Mouse (Mus musculus) heart, embryonic 10.5 days (tissue): Measurements from ENCODE around the gene Hmgb1. TPM values are rescaled to one million over a fixed set of nuclear protein-coding genes. Genes with fewer than 3 reads are reported as not detected.
A peak's percentile ranks its signal among the peaks of the same experiment; 100 is the strongest.

Source experiments
- DNase-seq: peaks from one replicate; pipeline ENCODE4 v3.0.0-alpha.2; 2017; ENCODE audit warnings: low spot score
- H3K27ac ChIP-seq: fragments of 300-500 bp; sonication (generic); 2 replicates; pipeline ENCODE4 v1.5.1; 2016; ENCODE audit warnings: mild to moderate bottlenecking
- H3K27me3 ChIP-seq: fragments of 300-500 bp; sonication (generic); 2 replicates; pipeline ENCODE4 v1.6.1; 2016; ENCODE audit warnings: mild to moderate bottlenecking; ENCODE audit not compliant: poor library complexity, insufficient read depth, severe bottlenecking
- H3K36me3 ChIP-seq: fragments of 300-500 bp; sonication (generic); 2 replicates; pipeline ENCODE4 v1.6.1; 2016; ENCODE audit warnings: mild to moderate bottlenecking, moderate library complexity
- H3K4me1 ChIP-seq: fragments of 300-500 bp; sonication (generic); 2 replicates; pipeline ENCODE4 v1.6.1; 2016; ENCODE audit warnings: mild to moderate bottlenecking
- H3K4me3 ChIP-seq: fragments of 300-500 bp; sonication (generic); 2 replicates; pipeline ENCODE4 v1.5.1; 2016; ENCODE audit warnings: mild to moderate bottlenecking, moderate library complexity
- H3K9me3 ChIP-seq: fragments of 300-500 bp; sonication (generic); 2 replicates; pipeline ENCODE4 v1.6.1; 2016; ENCODE audit warnings: mild to moderate bottlenecking, moderate library complexity
- WGBS: fragments of 180-500 bp; shearing (Covaris S2); methylation state at CpG from one replicate; pipeline ENCODE4 v1.1.7; 2016; 5-methylcytosine and 5-hydroxymethylcytosine counted together
- polyA plus RNA-seq: library from polyadenylated mRNA; unstranded; fragments of >200 nt; fragmentation: Nextera tagmentation; extraction: Ambion mirVana; gene quantifications from 2 replicates; pipeline ENCODE4 v1.2.1, GENCODE M21; 2016

The Hmgb1 gene
- polyA plus RNA-seq, 1 experiment from 2014 or later = 1,068 TPM

DNA sequence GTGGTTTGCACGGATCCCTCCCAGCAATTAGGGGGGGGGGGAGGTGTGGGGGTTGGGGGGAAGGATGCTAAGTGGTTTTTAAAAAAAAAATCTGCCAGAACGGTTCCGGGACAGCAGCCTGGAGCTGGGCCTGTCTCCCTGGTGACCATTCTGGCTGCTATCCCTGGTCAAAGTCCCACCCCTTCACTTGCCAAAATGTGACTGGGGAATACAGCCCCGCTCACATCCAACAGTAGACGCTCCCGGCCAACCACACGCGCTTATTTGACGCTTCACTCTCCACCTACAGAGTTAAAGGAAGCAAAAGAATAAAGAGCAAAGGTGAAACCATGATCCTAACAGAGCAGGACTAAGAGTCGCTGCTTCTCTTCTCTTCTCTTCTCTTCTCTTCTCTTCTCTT, 146.6 kb downstream of the Hmgb1 start:
- no peak for DNase-seq
- WGBS = 29% methylated on average over 10 of the region's 10 CpGs
- no peaks in the 10 kb centered on the region for H3K36me3 ChIP-seq
- no peak overlapping the region for H3K4me3 ChIP-seq
- 0 out of 2 replicates have a peak, but pooled peaks cover 3% of the 10 kb centered on the region for H3K27me3 ChIP-seq
- H3K9me3 ChIP-seq = 0 out of 2 replicates have a peak, but pooled peaks cover 4% of the 10 kb centered on the region
- no peaks in the 10 kb centered on the region for H3K4me1 ChIP-seq
- no peak overlapping the region for H3K27ac ChIP-seq

DNA sequence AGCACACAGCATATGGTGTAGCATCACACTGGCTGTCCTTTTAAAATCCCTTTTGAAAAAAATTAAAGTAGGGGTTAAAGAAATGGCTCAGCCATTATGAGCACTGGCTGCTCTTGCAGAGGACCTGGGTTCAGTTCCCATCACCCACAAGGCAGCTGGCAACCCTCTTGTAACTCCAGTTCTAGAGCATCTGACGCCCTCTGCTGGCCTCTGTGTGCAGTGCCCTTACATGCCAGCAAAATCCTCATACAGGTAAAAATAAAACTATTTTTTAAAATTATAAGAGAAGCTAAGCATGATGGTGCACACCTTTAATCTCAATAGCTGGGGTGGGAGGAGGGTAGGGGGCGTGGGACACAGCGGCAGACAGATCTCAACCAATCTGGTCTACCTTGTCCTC, 147.4 kb downstream of the Hmgb1 start:
- no peak overlapping the region for H3K27ac ChIP-seq
- WGBS = 90% methylated on average over 3 of the region's 3 CpGs

DNA sequence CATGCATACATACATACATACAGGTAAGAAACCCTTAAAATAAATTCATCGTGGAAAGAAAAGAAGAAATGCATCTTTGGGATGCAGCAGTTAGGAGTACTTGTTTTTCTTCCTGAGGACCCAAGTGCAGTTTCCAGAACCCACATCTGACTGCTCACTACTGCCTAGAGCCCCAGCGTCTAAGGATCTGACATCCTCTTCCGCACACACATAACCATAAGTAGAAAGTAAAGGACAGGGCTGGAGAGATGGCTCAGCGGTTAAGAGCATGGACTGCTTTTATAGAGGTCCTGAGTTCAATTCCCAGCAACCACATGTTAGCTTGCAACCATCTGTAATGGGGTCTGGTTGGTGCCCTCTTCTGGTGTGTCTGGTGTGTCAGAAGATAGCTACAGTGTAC, 151.9 kb downstream of the Hmgb1 start:
- H3K36me3 ChIP-seq = no peaks in the 10 kb centered on the region
- no peak overlapping the region for H3K4me3 ChIP-seq
- H3K27ac ChIP-seq = no peak overlapping the region
- H3K9me3 ChIP-seq = no peaks in the 10 kb centered on the region
- 0 out of 2 replicates have a peak, but pooled peaks cover 3% of the 10 kb centered on the region for H3K27me3 ChIP-seq
- 91% methylated on average over 4 of the region's 4 CpGs for WGBS
- DNase-seq = no peak
- H3K4me1 ChIP-seq = peaks cover 27% of the 10 kb centered on the region

More for the DNA sequence above, 147.4 kb downstream of the Hmgb1 start:
- no peaks in the 10 kb centered on the region for H3K36me3 ChIP-seq
- no peak overlapping the region for H3K4me3 ChIP-seq
- DNase-seq = no peak
- H3K9me3 ChIP-seq = 0 out of 2 replicates have a peak, but pooled peaks cover 4% of the 10 kb centered on the region
- H3K4me1 ChIP-seq = peaks cover 2% of the 10 kb centered on the region
- 0 out of 2 replicates have a peak, but pooled peaks cover 3% of the 10 kb centered on the region for H3K27me3 ChIP-seq

DNA sequence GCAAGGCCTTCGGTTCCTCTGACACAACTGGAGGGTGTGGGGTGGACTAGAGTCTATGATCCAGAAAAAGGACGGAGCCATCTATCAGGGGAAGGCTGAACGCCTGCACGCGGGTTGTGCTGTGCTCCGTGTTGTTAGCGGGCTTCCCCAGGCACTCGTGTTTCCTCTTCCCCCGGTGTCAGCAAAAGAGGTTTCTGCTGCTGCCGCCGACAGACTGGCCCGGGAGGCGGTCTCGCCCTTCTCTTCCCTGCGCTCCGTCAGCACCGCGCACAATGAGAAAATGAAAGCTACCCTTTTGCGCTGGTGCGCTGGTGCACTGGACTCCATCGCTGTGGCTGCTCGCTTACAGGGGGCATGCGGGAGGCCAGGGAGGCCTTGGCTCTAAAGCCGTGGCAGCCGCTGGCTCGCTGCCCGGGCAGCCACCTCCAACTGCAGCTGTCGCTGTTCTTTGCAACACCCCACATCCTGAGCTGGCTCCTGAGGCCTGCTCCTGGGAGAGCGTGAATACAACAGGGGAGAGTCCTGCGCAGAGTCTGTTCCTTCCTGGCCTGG, 153.0 kb downstream of the Hmgb1 start:
- peak; percentile 85 for DNase-seq
- Histone ChIP-seq H3K27ac (peak overlapping the region; percentile 92), H3K9me3 (no peaks in the 10 kb centered on the region), H3K4me3 (peak overlapping the region; percentile 59), H3K4me1 (peaks cover 27% of the 10 kb centered on the region), H3K27me3 (0 out of 2 replicates have a peak, but pooled peaks cover 3% of the 10 kb centered on the region), H3K36me3 (no peaks in the 10 kb centered on the region)
- WGBS = 5% methylated on average over 30 of the region's 30 CpGs

DNA sequence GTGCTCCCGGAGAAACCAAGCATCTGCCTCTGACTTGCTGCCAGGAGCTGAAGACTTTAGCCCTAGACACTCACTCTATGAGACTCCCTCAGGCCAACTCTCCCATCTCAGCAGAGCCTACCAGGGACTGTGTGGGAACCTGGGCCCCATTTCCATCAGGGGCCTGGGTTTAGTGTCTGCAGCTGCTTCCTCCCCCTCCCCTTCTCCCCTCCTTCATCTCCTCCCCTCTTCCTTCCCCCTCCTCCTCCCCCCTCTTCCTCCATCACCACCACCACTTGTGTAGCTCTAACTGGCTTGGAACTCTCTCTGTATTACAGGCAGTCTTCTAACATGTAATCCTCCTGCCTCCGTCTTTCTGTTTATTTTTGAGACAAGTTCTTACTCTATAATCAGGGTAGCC, 154.2 kb downstream of the Hmgb1 start:
- Histone ChIP-seq H3K9me3 (no peaks in the 10 kb centered on the region), H3K27me3 (0 out of 2 replicates have a peak, but pooled peaks cover 3% of the 10 kb centered on the region), H3K4me3 (no peak overlapping the region), H3K4me1 (peaks cover 27% of the 10 kb centered on the region), H3K36me3 (no peaks in the 10 kb centered on the region), H3K27ac (no peak overlapping the region)
- 70% methylated on average over 2 of the region's 2 CpGs for WGBS
- no peak for DNase-seq

DNA sequence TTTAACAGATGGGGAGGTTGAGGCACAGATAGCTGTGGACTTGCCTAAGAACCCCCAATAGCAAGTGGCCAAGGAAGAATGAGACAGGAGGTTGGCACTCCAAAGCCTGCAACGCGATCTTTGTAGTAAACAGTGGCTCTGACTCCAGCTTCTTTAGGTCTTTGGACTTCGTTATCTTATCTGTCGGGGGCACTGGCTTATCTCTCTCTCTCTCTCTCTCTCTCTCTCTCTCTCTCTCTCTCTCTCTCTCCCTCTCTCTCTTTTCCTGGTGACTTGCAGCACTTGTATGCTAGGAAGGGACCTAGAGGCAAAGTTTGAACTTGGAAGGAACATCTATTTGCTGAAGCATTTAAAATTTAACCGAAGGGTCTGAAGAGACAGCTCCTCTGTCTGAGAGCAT, 155.9 kb downstream of the Hmgb1 start:
- 18% methylated on average over 5 of the region's 5 CpGs for WGBS
- Histone ChIP-seq H3K27ac (no peak overlapping the region), H3K4me3 (no peak overlapping the region), H3K9me3 (no peaks in the 10 kb centered on the region), H3K27me3 (no peaks in the 10 kb centered on the region), H3K4me1 (peaks cover 27% of the 10 kb centered on the region), H3K36me3 (no peaks in the 10 kb centered on the region)
- no peak for DNase-seq

DNA sequence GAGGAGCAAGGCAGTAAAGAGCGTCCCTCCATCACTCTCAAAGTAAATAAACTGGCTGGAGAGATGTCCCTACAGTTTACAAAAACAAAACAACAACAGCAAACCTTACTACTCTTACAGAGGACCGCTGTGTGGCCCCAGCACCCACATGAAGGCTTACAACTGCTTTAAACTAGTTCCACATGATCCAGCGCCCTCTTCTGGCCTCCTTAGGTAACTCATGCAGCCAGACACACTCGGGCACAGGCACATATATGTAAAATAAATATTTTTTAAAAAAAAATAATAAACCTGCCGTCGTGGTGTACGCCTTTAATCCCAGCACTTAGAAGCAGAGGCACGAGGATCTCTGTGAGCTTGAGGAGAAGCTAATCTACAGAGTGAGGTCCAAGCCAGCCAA, 156.9 kb downstream of the Hmgb1 start:
- Histone ChIP-seq H3K9me3 (no peaks in the 10 kb centered on the region), H3K4me1 (peaks cover 27% of the 10 kb centered on the region), H3K4me3 (no peak overlapping the region), H3K27me3 (no peaks in the 10 kb centered on the region), H3K36me3 (no peaks in the 10 kb centered on the region), H3K27ac (no peak overlapping the region)
- 73% methylated on average over 8 of the region's 8 CpGs for WGBS
- DNase-seq = no peak

DNA sequence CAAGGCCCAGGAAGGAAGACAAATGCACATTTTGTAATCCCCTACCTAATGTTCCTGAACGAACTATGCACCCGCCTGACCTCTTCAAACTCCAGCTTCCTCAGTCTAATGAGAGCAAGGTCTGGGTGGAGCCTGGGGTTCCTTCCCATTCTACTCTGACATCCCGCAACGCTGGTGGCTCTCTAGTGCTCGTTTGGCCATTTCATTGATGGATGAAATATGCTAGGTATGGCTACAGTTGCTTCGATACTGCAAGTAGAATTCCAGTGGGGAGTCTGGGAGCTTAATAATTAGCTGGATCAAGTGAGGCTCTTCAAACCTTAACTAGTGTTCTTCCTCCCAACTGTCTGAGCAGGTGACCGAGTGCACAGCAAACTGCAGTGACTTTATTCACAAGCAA, 163.2 kb downstream of the Hmgb1 start:
- Histone ChIP-seq H3K9me3 (no peaks in the 10 kb centered on the region), H3K4me1 (peaks cover 18% of the 10 kb centered on the region), H3K4me3 (peak overlapping the region; percentile 31), H3K27ac (no peak overlapping the region), H3K36me3 (no peaks in the 10 kb centered on the region), H3K27me3 (0 out of 2 replicates have a peak, but pooled peaks cover 3% of the 10 kb centered on the region)
- WGBS = 58% methylated on average over 7 of the region's 7 CpGs
- DNase-seq = no peak

DNA sequence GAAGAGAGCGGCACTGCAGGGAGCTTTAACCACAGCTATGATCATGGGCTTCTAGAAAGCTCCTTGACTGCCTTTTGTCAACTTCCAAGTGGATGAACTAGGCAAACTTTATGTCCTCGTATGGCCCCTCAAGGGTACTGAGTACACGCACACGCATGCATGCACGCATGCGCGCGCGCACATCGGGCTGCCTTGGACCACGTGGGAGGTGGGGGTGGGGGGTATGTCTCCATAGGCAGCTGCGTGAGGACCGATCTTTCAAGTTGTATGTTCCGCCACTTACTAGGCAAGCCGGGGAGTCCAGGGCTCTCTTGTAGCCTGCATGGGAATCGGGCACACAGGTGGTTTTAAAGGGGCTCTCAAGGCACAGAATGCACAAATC, 163.6 kb downstream of the Hmgb1 start:
- DNase-seq = no peak
- Histone ChIP-seq H3K9me3 (no peaks in the 10 kb centered on the region), H3K4me1 (peaks cover 22% of the 10 kb centered on the region), H3K4me3 (peak overlapping the region; percentile 31), H3K36me3 (no peaks in the 10 kb centered on the region), H3K27ac (peak overlapping the region; percentile 36; the same call in 1 of the 2 replicates), H3K27me3 (0 out of 2 replicates have a peak, but pooled peaks cover 3% of the 10 kb centered on the region)
- WGBS = 56% methylated on average over 16 of the region's 16 CpGs

DNA sequence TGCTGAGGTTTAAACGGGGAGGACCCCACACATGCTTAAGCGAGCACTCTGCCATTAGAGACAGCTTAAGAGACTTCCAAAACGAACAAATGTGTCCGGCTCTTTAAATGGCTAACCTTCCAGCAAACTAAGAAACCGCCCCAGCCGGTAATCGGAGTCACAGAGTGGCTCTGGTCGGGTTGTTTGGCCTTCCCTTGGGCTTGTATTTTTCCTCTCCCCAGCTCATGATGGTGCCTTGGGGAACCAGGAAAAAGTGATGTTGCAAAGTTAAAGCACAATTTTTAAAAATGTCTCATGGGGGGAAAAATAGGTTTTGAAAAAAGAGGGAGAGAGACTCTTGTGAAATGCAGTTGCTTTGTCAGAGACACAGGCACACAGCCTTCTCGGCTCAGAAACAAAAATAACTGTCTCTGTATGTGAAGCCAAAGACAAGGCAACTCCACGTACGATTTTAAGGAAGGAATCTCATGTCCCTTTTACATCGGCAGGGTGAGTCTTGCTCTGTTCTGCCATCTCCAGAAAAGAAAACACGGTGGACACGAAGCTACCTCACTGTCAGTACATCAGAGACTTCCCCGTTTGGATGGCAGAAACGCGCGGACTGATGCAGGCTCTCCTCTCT, 164.1 kb downstream of the Hmgb1 start:
- H3K27ac ChIP-seq = peak overlapping the region; percentile 36; the same call in 1 of the 2 replicates
- H3K4me3 ChIP-seq = peak overlapping the region; percentile 31
- no peaks in the 10 kb centered on the region for H3K36me3 ChIP-seq
- H3K9me3 ChIP-seq = no peaks in the 10 kb centered on the region
- 0 out of 2 replicates have a peak, but pooled peaks cover 3% of the 10 kb centered on the region for H3K27me3 ChIP-seq
- DNase-seq = no peak
- peaks cover 25% of the 10 kb centered on the region for H3K4me1 ChIP-seq
- 43% methylated on average over 18 of the region's 18 CpGs for WGBS

DNA sequence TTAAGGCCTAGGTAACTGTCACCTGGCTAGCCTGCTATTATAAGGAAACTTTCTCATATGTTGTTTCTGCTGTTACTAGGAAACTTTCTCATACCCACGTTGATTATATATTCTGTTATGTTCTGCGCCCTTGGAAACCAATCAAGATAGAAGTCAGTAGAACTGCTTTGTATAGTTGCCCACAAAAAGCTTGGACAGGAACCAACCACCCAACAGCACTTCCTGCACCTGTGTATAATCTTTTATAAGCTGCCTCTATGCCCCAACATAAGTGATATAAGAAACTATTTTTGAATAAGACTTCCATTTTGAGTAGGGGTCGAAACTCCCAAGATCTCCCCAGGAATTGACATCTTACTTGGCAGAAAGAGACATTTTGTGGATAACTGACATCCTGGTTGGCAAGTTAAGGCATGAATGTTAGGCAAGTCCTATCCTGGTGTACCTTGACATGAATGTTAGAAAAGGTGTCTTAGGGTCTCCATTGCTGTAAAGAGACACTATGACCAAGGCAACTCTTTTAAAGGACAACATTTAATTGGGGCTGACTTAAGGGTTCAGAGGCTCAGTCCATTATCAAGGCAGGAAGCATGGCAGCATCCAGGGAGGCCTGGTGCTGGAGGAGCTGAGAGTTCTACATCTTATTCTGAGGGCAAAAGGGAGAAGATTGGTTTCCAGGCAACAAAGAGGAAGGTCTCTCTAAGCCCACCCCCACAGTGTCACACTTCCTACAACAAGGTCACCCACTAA, 166.4 kb downstream of the Hmgb1 start:
- 0 out of 2 replicates have a peak, but pooled peaks cover 3% of the 10 kb centered on the region for H3K27me3 ChIP-seq
- DNase-seq = no peak
- no peak overlapping the region for H3K4me3 ChIP-seq
- H3K4me1 ChIP-seq = peaks cover 36% of the 10 kb centered on the region
- H3K27ac ChIP-seq = no peak overlapping the region
- H3K36me3 ChIP-seq = no peaks in the 10 kb centered on the region
- 73% methylated on average over 3 of the region's 3 CpGs for WGBS
- no peaks in the 10 kb centered on the region for H3K9me3 ChIP-seq

DNA sequence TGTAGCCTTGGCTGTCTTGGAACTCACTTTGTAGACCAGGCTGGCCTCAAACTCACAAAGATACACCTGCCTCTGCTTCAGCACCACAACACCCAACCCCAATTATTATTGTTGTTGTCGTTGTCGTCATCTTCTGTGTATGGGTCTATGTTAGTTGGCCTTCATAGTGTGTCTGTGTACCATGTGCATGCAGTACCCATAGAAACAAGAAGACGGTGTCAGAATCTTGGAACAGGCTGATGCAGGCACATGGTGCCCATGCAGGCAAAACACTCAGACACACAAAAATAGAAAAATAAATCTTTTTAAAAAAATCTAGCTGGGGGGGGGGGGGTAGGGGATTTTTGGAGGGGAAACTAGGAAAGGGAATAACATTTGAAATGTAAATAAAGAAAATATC, 167.1 kb downstream of the Hmgb1 start:
- 0 out of 2 replicates have a peak, but pooled peaks cover 3% of the 10 kb centered on the region for H3K27me3 ChIP-seq
- no peak for DNase-seq
- peaks cover 2% of the 10 kb centered on the region; the same call in 1 of the 2 replicates for H3K9me3 ChIP-seq
- no peak overlapping the region for H3K27ac ChIP-seq
- 0 out of 2 replicates have a peak, but pooled peaks cover 4% of the 10 kb centered on the region for H3K36me3 ChIP-seq
- peaks cover 36% of the 10 kb centered on the region for H3K4me1 ChIP-seq
- no peak overlapping the region for H3K4me3 ChIP-seq
- WGBS = 94% methylated on average over 3 of the region's 3 CpGs

DNA sequence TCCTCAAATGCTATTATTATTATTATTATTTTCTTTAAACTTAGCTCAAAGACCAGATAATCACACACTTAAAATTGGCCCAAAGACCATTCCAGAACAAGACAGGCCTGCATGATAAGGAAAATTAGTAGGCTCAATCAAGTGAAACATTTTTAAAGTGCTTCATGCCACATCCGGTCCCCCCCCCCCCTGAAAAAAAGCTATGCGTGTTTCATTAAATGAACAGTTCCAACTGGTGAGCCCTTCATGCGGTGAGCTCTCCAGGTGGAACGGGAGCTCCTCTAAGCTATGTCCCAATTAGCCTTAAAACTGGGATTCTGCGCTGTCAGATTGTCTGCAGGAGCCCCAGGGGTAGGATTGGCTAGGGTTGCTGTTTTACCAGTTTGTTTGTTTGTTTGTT, 168.0 kb downstream of the Hmgb1 start:
- 82% methylated on average over 5 of the region's 5 CpGs for WGBS
- Histone ChIP-seq H3K4me3 (peak overlapping the region; percentile 69; the same call in 1 of the 2 replicates), H3K36me3 (0 out of 2 replicates have a peak, but pooled peaks cover 7% of the 10 kb centered on the region), H3K27ac (no peak overlapping the region), H3K9me3 (peaks cover 2% of the 10 kb centered on the region; the same call in 1 of the 2 replicates), H3K27me3 (0 out of 2 replicates have a peak, but pooled peaks cover 3% of the 10 kb centered on the region), H3K4me1 (peaks cover 32% of the 10 kb centered on the region)
- DNase-seq = no peak
